Mouse (Mus musculus) olfactory bulb, adult 2 months (tissue): ENCODE measurements around the gene Sh2d1b2.

Experiments used
- CTCF ChIP-seq: fragments of 200-500 bp; IDR thresholded peaks from 2 replicates; pipeline ENCODE4 v1.5.1; 2012; ENCODE audit warnings: low read depth, mild to moderate bottlenecking, low read length, moderate library complexity; ENCODE audit not compliant: insufficient read depth
- POLR2A ChIP-seq: fragments of 200-500 bp; IDR thresholded peaks from 2 replicates; pipeline ENCODE4 v1.6.1; 2012; ENCODE audit warnings: mild to moderate bottlenecking, low read depth, low read length, moderate library complexity; ENCODE audit not compliant: insufficient read depth

DNA sequence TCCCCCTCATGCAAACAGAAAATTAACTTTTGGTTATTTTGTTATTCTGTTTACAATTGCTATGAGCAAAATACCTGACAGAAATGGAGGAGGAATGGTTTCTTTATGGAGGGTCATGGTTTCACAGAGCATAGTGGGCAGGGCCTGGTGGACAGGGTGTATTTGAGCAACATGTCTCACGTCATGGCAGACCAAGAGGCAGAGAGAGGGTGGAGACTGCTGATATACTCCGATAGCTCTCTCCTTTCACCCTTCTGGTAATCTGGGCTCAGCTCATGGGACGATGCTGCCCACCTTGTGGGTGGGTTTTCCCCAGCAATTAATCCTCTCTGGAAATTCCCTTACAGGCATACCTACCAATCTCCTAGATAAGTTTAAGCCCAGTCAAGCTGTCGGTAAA lies 42.3 kb upstream of the Sh2d1b2 start:
- TF ChIP-seq CTCF (no peak), POLR2A (no peak)
